Mouse (Mus musculus) G1E (cell line): ENCODE data around the gene 9530003J23Rik.

Experiments
- CTCF ChIP-seq: IDR thresholded peaks from 2 replicates; pipeline ENCODE4 v1.5.1; 2012; ENCODE audit warnings: low read depth, low read length, inconsistent platforms, mixed read lengths
- POLR2AphosphoS5 ChIP-seq: IDR thresholded peaks from 2 replicates; pipeline ENCODE4 v1.6.1; 2012; ENCODE audit warnings: low read depth, low read length, inconsistent platforms; ENCODE audit not compliant: insufficient replicate concordance
- TAL1 ChIP-seq: conservative IDR thresholded peaks from 2 replicates; pipeline ENCODE4 v1.6.1; 2012; ENCODE audit warnings: low read depth, low read length, inconsistent platforms, mixed read lengths

- no peak for TF ChIP-seq CTCF
- TF ChIP-seq TAL1 = no peak
- no peak for TF ChIP-seq POLR2AphosphoS5
Observed at GRCm38 (mm10) chr10:117234825-117235224, 3.7 kb downstream of the 9530003J23Rik start.
